Mouse (Mus musculus): ENCODE data around the gene Onecut1. TPM values are rescaled to one million over a fixed set of nuclear protein-coding genes. Genes with fewer than 3 reads are reported as not detected.

The Onecut1 gene
- total and polyA plus RNA-seq, 3 experiments: not detected

GRCm38 (mm10) chr9:74937761-74938160 lies 76.0 kb downstream of the Onecut1 start:
- H3K9ac ChIP-seq (ENCODE audit: control insufficient read depth, low read depth, low read length, poor library complexity, severe bottlenecking): no peak overlapping the region
- no peak overlapping the region for H3K27ac ChIP-seq (ENCODE audit: control insufficient read depth, low read depth, low read length)
- H3K4me1 ChIP-seq (ENCODE audit: control insufficient read depth in 1 of 2, insufficient read depth in 2 of 2, low read length in 2 of 2): no peaks in the 10 kb centered on the region
- H3K36me3 ChIP-seq (ENCODE audit: control insufficient read depth in 1 of 2, insufficient read depth in 2 of 2, low read length in 2 of 2): no peaks in the 10 kb centered on the region
- H3K4me3 ChIP-seq (ENCODE audit: control insufficient read depth in 1 of 2, insufficient read depth in 1 of 2, low read depth in 2 of 2, low read length in 2 of 2): no peak overlapping the region
- no peak for TF ChIP-seq GABPA (IDR thresholded peaks at IDR 0.05; ENCODE audit: low read depth, low read length)
- H3K79me2 ChIP-seq (ENCODE audit: control insufficient read depth, insufficient read depth, low read length, poor library complexity): no peaks in the 10 kb centered on the region
- H3K9me3 ChIP-seq (replicated peaks; ENCODE audit: insufficient read depth, low read length): no peaks in the 10 kb centered on the region
- peaks cover 3 to 15% of the 10 kb centered on the region in 2 experiments for H3K27me3 ChIP-seq (ENCODE audit: control insufficient read depth in 1 of 2, insufficient read depth in 2 of 2, low read length in 2 of 2)
- no peak for DNase-seq (ENCODE audit: low read depth, low spot score)

GRCm38 (mm10) chr9:74938670-74939534 lies 77.2 kb downstream of the Onecut1 start:
- H3K79me2 ChIP-seq (ENCODE audit: control insufficient read depth, insufficient read depth, low read length, poor library complexity): no peaks in the 10 kb centered on the region
- H3K27me3 ChIP-seq (ENCODE audit: control insufficient read depth in 1 of 2, insufficient read depth in 2 of 2, low read length in 2 of 2): peaks cover 2 to 12% of the 10 kb centered on the region in 2 experiments
- TF ChIP-seq TBP (IDR thresholded peaks at IDR 0.05; ENCODE audit: low read depth, low read length) (no peak), E2F4 (IDR thresholded peaks at IDR 0.05; ENCODE audit: borderline replicate concordance, low read depth, low read length) (no peak), RCOR1 (IDR thresholded peaks at IDR 0.05; ENCODE audit: low read depth, low read length) (no peak), RAD21 (IDR thresholded peaks at IDR 0.05; ENCODE audit: low read depth, low read length) (no peak), CHD1 (IDR thresholded peaks at IDR 0.05; ENCODE audit: low read depth, low read length) (no peak), TAL1 (IDR thresholded peaks at IDR 0.05; ENCODE audit: low read length) (no peak), MYB (IDR thresholded peaks at IDR 0.05; ENCODE audit: low read depth, low read length) (no peak), ZC3H11A (IDR thresholded peaks at IDR 0.05; ENCODE audit: low read depth, low read length) (no peak), ELF1 (IDR thresholded peaks at IDR 0.05; ENCODE audit: low read depth, low read length) (no peak), HCFC1 (IDR thresholded peaks at IDR 0.05; ENCODE audit: low read depth, low read length) (no peak), MEF2A (IDR thresholded peaks at IDR 0.05; ENCODE audit: extremely low read depth, insufficient replicate concordance, low read depth, low read length, poor library complexity, severe bottlenecking) (no peak), POLR2AphosphoS2 (IDR thresholded peaks at IDR 0.05; ENCODE audit: low read length) (no peak)
- no peaks in the 10 kb centered on the region for H3K36me3 ChIP-seq (ENCODE audit: control insufficient read depth in 1 of 2, insufficient read depth in 2 of 2, low read length in 2 of 2)
- no peak overlapping the region for H3K27ac ChIP-seq (ENCODE audit: control insufficient read depth, low read depth, low read length)
- H3K9me3 ChIP-seq (replicated peaks; ENCODE audit: insufficient read depth, low read length): no peaks in the 10 kb centered on the region
- H3K9ac ChIP-seq (ENCODE audit: control insufficient read depth, low read depth, low read length, poor library complexity, severe bottlenecking): no peak overlapping the region
- DNase-seq (ENCODE audit: low read depth, low spot score): no peak
- H3K4me1 ChIP-seq (ENCODE audit: control insufficient read depth in 1 of 2, insufficient read depth in 2 of 2, low read length in 2 of 2): no peaks in the 10 kb centered on the region
- no peak overlapping the region for H3K4me3 ChIP-seq (ENCODE audit: control insufficient read depth in 1 of 2, insufficient read depth in 1 of 2, low read depth in 2 of 2, low read length in 2 of 2)

Other genes starting within 250 kb of the Onecut1 start
- gene Fam214a, start 91.0 kb downstream of the Onecut1 start, total RNA-seq (2012; rRNA removed): 2.3 and 2.4 TPM in 2 replicates
- gene Fam214a, start 91.0 kb downstream of the Onecut1 start, polyA plus RNA-seq (2012; ENCODE audit: insufficient read depth in 1 of 2, insufficient read length in 2 of 2, low read depth in 1 of 2, low replicate concordance in 2 of 2, missing spikeins in 1 of 2): 1 to 10 TPM in 1 of 2 experiments, not detected in 1; 3.9 TPM
- gene Arpp19, start 175.7 kb downstream of the Onecut1 start, total RNA-seq (2012; rRNA removed): 220 and 237 TPM in 2 replicates
- 100 to 1,000 TPM in 1 of 2 experiments, not detected in 1; 230 TPM for gene Arpp19, start 175.7 kb downstream of the Onecut1 start, polyA plus RNA-seq (2012; ENCODE audit: insufficient read depth in 1 of 2, insufficient read length in 2 of 2, low read depth in 1 of 2, low replicate concordance in 2 of 2, missing spikeins in 1 of 2)
- 18.9 and 19.8 TPM in 2 replicates for gene Myo5a, start 209.1 kb downstream of the Onecut1 start, total RNA-seq (2012; rRNA removed)
- gene Myo5a, start 209.1 kb downstream of the Onecut1 start, polyA plus RNA-seq (2012; ENCODE audit: insufficient read depth in 1 of 2, insufficient read length in 2 of 2, low read depth in 1 of 2, low replicate concordance in 2 of 2, missing spikeins in 1 of 2): 100 to 1,000 TPM in 1 of 2 experiments, 10 to 100 TPM in 1; 49.0 to 208 TPM

Data from MEL (cell line).